Mouse (Mus musculus): Measurements from ENCODE around the gene Nkain2. TPM values are rescaled to one million over a fixed set of nuclear protein-coding genes. Genes with fewer than 3 reads are reported as not detected.
A peak's percentile ranks its signal among the peaks of the same experiment; 100 is the strongest.

Nkain2 gene
- 0.11 TPM in 1 of 2 replicates, not detected in the other for polyA plus RNA-seq (2015; fragmentation: Nextera tagmentation; extraction: Ambion mirVana)

GRCm38 (mm10) chr10:32889652-32890506 lies at the start of gene Nkain2:
TSS of gene Nkain2 (minus strand) at chr10:32890462.
- H3K4me3 ChIP-seq (ENCODE audit: low read depth, low read length): peak within 1 kb of the TSS; percentile 40
- DNase-seq: peak; percentile 14
- peak; percentile 35 for ATAC-seq

GRCm38 (mm10) chr10:32939853-32940252 lies 49.6 kb upstream of the Nkain2 start:
- no peak overlapping the region for H3K4me2 ChIP-seq (ENCODE audit: low read depth, low read length)
- no peak for ATAC-seq
- H3K36me3 ChIP-seq (replicated peaks; ENCODE audit: insufficient read depth, low read length): no peaks in the 10 kb centered on the region
- H3K4me1 ChIP-seq (ENCODE audit: insufficient read depth): no peaks in the 10 kb centered on the region
- WGBS (ENCODE audit: insufficient replicate concordance): 78% methylated on average over 3 of the region's 3 CpGs
- no peaks in the 10 kb centered on the region for H3K27me3 ChIP-seq (ENCODE audit: insufficient read depth, low read length)
- DNase-seq: no peak
- H3K9me3 ChIP-seq (ENCODE audit: low read length): no peaks in the 10 kb centered on the region
- H3K9ac ChIP-seq (replicated peaks): no peak overlapping the region
- TF ChIP-seq CTCF (IDR thresholded peaks at IDR 0.05; ENCODE audit: low read depth) (no peak), EP300 (IDR thresholded peaks at IDR 0.05; ENCODE audit: low read depth) (no peak)
- no peak overlapping the region for H3K27ac ChIP-seq (ENCODE audit: low read depth)
- no peak overlapping the region for H3K4me3 ChIP-seq (ENCODE audit: low read depth, low read length)

More at GRCm38 (mm10) chr10:32889652-32890506, at the start of gene Nkain2:
- WGBS (ENCODE audit: insufficient replicate concordance): 1% methylated on average over 59 of the region's 81 CpGs
- no peaks in the 10 kb centered on the region for H3K9me3 ChIP-seq (ENCODE audit: low read length)
- TF ChIP-seq EP300 (IDR thresholded peaks at IDR 0.05; ENCODE audit: low read depth): no peak
- no peak for TF ChIP-seq CTCF (IDR thresholded peaks at IDR 0.05; ENCODE audit: low read depth)
- H3K36me3 ChIP-seq (replicated peaks; ENCODE audit: insufficient read depth, low read length): no peaks in the 10 kb centered on the region
- no peak within 1 kb of the TSS for H3K27ac ChIP-seq (ENCODE audit: low read depth)
- 0 out of 2 replicates have a peak, but pooled peaks cover 6% of the 10 kb centered on the region for H3K4me1 ChIP-seq (ENCODE audit: insufficient read depth)
- peak within 1 kb of the TSS; percentile 67 for H3K4me2 ChIP-seq (ENCODE audit: low read depth, low read length)
- no peak within 1 kb of the TSS for H3K9ac ChIP-seq (replicated peaks)
- H3K27me3 ChIP-seq (ENCODE audit: insufficient read depth, low read length): peaks cover 16% of the 10 kb centered on the region

GRCm38 (mm10) chr10:32895093-32895492 lies 4.8 kb upstream of the Nkain2 start:
- no peaks in the 10 kb centered on the region for H3K9me3 ChIP-seq (ENCODE audit: low read length)
- 0 out of 2 replicates have a peak, but pooled peaks cover 2% of the 10 kb centered on the region for H3K4me1 ChIP-seq (ENCODE audit: insufficient read depth)
- ATAC-seq (no peak), DNase-seq (no peak)
- peaks cover 8% of the 10 kb centered on the region for H3K27me3 ChIP-seq (ENCODE audit: insufficient read depth, low read length)
- no peak overlapping the region for H3K9ac ChIP-seq (replicated peaks)
- peak; percentile 33 for TF ChIP-seq CTCF (IDR thresholded peaks at IDR 0.05; ENCODE audit: low read depth)
- TF ChIP-seq EP300 (IDR thresholded peaks at IDR 0.05; ENCODE audit: low read depth): no peak
- H3K4me3 ChIP-seq (ENCODE audit: low read depth, low read length): no peak overlapping the region
- H3K4me2 ChIP-seq (ENCODE audit: low read depth, low read length): no peak overlapping the region
- no peaks in the 10 kb centered on the region for H3K36me3 ChIP-seq (replicated peaks; ENCODE audit: insufficient read depth, low read length)
- H3K27ac ChIP-seq (ENCODE audit: low read depth): no peak overlapping the region

GRCm38 (mm10) chr10:32890507-32891131 lies 357 bp upstream of the Nkain2 start:
- H3K9ac ChIP-seq (replicated peaks): no peak overlapping the region
- H3K9me3 ChIP-seq (ENCODE audit: low read length): no peaks in the 10 kb centered on the region
- H3K27me3 ChIP-seq (ENCODE audit: insufficient read depth, low read length): peaks cover 16% of the 10 kb centered on the region
- ATAC-seq: no peak; the same call in 1 of the 2 replicates
- H3K4me1 ChIP-seq (ENCODE audit: insufficient read depth): 0 out of 2 replicates have a peak, but pooled peaks cover 6% of the 10 kb centered on the region
- H3K36me3 ChIP-seq (replicated peaks; ENCODE audit: insufficient read depth, low read length): no peaks in the 10 kb centered on the region
- 4% methylated on average over 13 of the region's 13 CpGs for WGBS (ENCODE audit: insufficient replicate concordance)
- peak overlapping the region; percentile 67 for H3K4me2 ChIP-seq (ENCODE audit: low read depth, low read length)
- peak overlapping the region; percentile 40; the same call in 1 of the 2 replicates for H3K4me3 ChIP-seq (ENCODE audit: low read depth, low read length)
- H3K27ac ChIP-seq (ENCODE audit: low read depth): no peak overlapping the region
- TF ChIP-seq EP300 (IDR thresholded peaks at IDR 0.05; ENCODE audit: low read depth): no peak
- TF ChIP-seq CTCF (IDR thresholded peaks at IDR 0.05; ENCODE audit: low read depth): peak; percentile 50
- DNase-seq: peak; percentile 15

- no peaks in the 10 kb centered on the region for H3K27me3 ChIP-seq (ENCODE audit: insufficient read depth, low read length)
- DNase-seq (no peak), ATAC-seq (no peak)
- H3K36me3 ChIP-seq (replicated peaks; ENCODE audit: insufficient read depth, low read length): no peaks in the 10 kb centered on the region
- no peak overlapping the region for H3K4me2 ChIP-seq (ENCODE audit: low read depth, low read length)
- H3K9ac ChIP-seq (replicated peaks): no peak overlapping the region
- H3K4me1 ChIP-seq (ENCODE audit: insufficient read depth): no peaks in the 10 kb centered on the region
- no peaks in the 10 kb centered on the region for H3K9me3 ChIP-seq (ENCODE audit: low read length)
- H3K27ac ChIP-seq (ENCODE audit: low read depth): no peak overlapping the region
- no peak for TF ChIP-seq CTCF (IDR thresholded peaks at IDR 0.05; ENCODE audit: low read depth)
- no peak for TF ChIP-seq EP300 (IDR thresholded peaks at IDR 0.05; ENCODE audit: low read depth)
- no peak overlapping the region for H3K4me3 ChIP-seq (ENCODE audit: low read depth, low read length)
- 65% methylated on average over 6 of the region's 6 CpGs for WGBS (ENCODE audit: insufficient replicate concordance)
Measured at GRCm38 (mm10) chr10:32881977-32882376, 8.3 kb downstream of the Nkain2 start.

- H3K4me3 ChIP-seq (ENCODE audit: low read depth, low read length): no peak overlapping the region
- WGBS (ENCODE audit: insufficient replicate concordance): 63% methylated on average over 1 of the region's 1 CpGs
- ATAC-seq: no peak
- H3K9me3 ChIP-seq (ENCODE audit: low read length): no peaks in the 10 kb centered on the region
- no peak overlapping the region for H3K27ac ChIP-seq (ENCODE audit: low read depth)
- H3K4me2 ChIP-seq (ENCODE audit: low read depth, low read length): no peak overlapping the region
- H3K36me3 ChIP-seq (replicated peaks; ENCODE audit: insufficient read depth, low read length): no peaks in the 10 kb centered on the region
- no peaks in the 10 kb centered on the region for H3K4me1 ChIP-seq (ENCODE audit: insufficient read depth)
- no peak overlapping the region for H3K9ac ChIP-seq (replicated peaks)
- TF ChIP-seq EP300 (IDR thresholded peaks at IDR 0.05; ENCODE audit: low read depth) (no peak), CTCF (IDR thresholded peaks at IDR 0.05; ENCODE audit: low read depth) (no peak)
- no peak for DNase-seq
- no peaks in the 10 kb centered on the region for H3K27me3 ChIP-seq (ENCODE audit: insufficient read depth, low read length)
Measured at GRCm38 (mm10) chr10:32870691-32871406, 19.4 kb downstream of the Nkain2 start.

All from liver, postnatal 0 days (tissue).